Mouse (Mus musculus) T-helper 1 cell (primary cell): ENCODE results near the gene Wwox.
"Not testable (repeated sequence)": the region's sequence is repeated elsewhere in the genome, so short reads cannot be mapped to it uniquely, and the experiment has no call there.

ENCODE experiments used
- in situ Hi-C: fragments of 300-600 bp; cut with MboI, MseI; formaldehyde crosslinking; loops from one replicate; pipeline ENCODE4 v1.15.1; 2025; ENCODE audit warnings: high pct_unique_total_duplicates

Wwox gene

GRCm38 (mm10) chr8:114801428-114802134, 362.1 kb downstream of the Wwox start:
- in situ Hi-C loops: loop anchor here (10.0 kb wide), 1 partner anchor 1147 kb away; no protein-coding TSS in a partner anchor

- in situ Hi-C loops: loop anchor here (10.0 kb wide), 1 partner anchor 1148 kb away; no protein-coding TSS in a partner anchor
Observed at GRCm38 (mm10) chr8:114803113-114803512, 363.7 kb downstream of the Wwox start.

DNA sequence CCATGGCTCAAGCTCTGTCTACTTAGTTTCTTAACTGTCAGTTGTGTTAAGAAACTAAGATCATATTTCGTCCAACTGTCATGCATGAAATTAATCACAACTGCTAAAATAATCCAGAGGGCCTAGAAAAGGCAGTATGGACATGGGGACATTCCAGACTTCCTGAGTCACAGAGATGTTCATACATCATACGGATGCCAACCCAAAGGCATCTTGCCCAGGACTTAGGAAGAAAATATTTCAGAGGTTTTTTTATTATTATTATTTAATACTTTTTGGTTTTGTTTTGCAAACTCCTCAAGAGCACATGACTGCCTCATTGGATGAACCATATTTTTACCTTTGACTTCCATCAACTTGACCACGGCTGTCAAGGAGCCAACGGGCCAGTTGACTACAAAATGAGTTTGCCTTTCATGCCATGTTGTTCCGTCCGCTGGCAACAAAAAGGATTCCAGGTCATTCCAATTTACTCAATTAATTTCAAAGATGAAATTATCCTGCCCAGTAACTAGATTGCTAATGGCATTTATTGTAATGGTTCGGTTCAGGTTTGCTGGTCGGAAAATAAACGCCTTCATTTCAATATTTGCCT, 367.5 kb downstream of the Wwox start:
- in situ Hi-C loops: loop anchor here (10.0 kb wide), 1 partner anchor 1152 kb away; no protein-coding TSS in a partner anchor

DNA sequence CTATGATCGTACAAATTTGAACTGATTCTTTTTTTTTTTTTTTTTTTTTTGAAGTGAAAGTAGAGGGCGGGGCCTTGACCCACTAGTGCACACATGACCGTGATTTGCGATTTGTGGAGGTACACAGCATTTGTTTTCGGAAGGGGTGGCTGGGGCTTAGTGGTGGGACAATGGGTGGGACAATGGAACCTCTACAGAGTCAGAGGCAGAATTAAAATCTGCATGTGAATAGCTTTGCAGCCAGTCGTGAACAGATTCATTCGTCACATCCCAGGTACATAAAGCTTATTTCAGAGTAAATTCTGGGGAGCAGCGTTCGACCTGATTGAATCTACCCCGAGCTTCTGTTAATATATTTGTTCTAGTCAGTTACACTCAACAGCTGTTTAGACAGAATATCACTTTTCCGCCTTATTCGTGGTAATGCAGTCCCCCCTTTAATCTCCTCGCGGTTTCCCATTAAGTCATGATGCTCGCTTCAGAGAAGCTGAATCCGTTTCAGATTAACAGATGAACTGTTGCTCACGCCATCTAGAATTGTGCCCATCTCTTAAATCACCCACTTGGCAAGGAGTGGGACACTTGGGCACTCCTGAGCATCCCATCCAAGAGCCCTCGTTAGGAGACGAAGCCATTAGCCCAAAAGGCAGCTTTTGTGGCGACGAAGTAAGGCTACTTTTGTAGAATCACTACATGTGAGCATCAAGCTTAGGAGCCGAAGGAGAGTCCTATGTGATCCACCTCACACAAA, 368.4 kb downstream of the Wwox start:
- in situ Hi-C loops: loop anchor here (10.0 kb wide), 1 partner anchor 1153 kb away; no protein-coding TSS in a partner anchor

- in situ Hi-C loops: no loop called here
Observed at GRCm38 (mm10) chr8:114810470-114810869, 371.0 kb downstream of the Wwox start.

DNA sequence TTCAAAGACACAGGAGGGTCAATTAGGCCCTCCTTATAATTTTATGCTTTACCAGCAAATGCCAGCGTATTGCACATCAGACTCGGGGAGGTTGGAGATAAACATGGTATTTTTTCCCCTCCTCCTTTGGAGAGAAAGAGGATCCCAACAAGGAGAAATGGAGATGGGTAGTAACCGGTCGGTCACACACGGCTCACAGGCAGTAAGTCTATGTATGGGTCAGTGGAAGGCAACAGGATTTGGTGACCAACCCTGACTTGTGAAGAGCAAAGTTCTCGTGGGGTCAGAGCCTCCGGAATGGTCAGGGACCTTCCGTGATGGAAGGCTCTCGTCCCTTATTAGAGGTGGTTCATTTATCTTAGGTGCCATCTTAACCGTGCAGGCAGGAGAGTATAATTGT, 374.4 kb downstream of the Wwox start:
- in situ Hi-C loops: no loop called here

DNA sequence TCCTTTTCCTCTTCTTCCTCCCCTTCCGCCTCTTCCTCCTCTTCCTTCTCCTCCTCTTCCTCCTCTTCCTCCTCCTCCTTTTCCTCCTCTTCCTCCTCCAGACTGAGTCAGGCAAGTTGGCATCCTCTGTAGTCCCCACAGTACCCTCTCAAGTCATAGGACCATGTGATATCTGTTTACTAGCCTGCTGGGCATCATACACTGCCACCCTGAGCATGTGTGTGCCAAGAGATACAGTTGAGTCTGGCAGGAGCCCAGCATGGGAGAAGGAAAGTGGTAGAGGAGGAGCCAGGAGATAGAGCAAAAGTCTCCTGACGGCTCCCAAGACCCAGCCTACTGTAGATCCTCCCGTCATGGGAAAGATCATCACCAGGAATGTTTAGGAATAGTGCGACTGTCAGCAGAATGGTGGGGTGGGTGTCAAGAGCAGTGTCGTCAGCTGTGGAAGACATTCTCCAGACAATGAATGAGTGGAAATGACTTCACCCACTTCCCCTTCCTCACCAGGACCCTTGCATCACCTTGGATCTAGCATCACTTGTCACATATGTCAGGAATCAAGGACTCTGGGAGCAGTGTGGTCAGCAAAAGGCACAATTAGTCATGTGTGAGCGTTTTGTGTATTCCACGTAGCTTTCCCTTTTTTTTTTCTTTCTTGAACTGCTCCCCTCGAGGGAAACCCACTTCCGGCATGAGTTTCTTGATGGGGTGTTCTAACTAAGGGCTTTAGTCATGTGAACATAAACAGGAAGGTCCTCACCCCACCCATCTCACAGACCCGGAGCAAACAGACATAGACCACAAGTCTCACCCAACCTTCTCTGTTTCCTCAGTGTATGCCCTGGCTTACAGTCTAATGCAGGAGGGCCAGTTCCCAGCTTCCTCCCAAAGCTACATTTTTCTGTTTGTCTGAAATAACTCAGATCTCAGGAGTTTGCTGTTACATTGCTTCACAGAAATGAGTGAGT, 375.6 kb downstream of the Wwox start:
- in situ Hi-C loops: no loop called here

- in situ Hi-C loops: no loop called here
Observed at GRCm38 (mm10) chr8:114816343-114816742, 376.9 kb downstream of the Wwox start.

DNA sequence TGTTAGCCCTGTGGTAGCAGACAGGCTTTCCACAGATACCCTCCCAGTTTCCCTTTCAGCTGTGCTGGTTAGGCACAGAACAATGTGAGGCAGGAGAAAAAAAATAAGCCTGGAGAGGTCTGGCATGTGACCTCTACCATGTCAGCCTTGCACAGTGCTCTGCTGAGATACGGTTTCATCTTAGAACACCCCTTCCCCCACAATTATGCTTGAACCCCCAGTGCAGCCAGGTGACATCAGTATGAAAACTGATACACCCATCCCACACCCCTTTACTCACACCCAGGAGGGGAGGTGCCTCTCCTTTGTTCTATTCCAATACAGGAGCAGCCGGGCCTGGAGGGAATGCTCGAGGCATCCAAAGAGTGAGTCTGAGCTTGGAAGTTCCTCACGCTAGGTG, 377.5 kb downstream of the Wwox start:
- in situ Hi-C loops: no loop called here

DNA sequence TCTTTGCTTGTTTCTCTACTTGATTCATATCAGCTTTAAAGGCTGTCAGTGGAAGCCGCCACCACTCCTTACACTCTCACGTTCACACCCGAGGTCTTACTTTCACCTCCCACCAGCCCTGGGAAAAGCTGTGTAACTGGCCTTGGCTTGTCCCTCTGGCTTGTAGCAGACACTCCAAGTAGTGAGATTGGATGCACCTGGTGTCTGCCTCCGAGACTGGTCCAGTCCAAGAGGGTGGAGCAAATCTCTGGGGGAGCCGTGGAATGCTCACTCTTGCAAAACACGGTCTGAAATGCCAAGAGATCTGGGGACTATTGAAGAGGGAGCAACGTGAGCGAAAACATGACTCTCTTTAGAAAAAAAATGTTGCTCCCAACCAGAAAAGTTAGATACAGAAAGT, 382.1 kb downstream of the Wwox start:
- in situ Hi-C loops: no loop called here

- in situ Hi-C loops: no loop called here
Observed at GRCm38 (mm10) chr8:114825460-114825859, 386.0 kb downstream of the Wwox start.

GRCm38 (mm10) chr8:114826991-114827390, 387.5 kb downstream of the Wwox start:
- in situ Hi-C loops: no loop called here

GRCm38 (mm10) chr8:114827810-114828209, 388.4 kb downstream of the Wwox start:
- in situ Hi-C loops: not testable (repeated sequence)

- in situ Hi-C loops: no loop called here
Observed at GRCm38 (mm10) chr8:114831595-114831994, 392.1 kb downstream of the Wwox start.

DNA sequence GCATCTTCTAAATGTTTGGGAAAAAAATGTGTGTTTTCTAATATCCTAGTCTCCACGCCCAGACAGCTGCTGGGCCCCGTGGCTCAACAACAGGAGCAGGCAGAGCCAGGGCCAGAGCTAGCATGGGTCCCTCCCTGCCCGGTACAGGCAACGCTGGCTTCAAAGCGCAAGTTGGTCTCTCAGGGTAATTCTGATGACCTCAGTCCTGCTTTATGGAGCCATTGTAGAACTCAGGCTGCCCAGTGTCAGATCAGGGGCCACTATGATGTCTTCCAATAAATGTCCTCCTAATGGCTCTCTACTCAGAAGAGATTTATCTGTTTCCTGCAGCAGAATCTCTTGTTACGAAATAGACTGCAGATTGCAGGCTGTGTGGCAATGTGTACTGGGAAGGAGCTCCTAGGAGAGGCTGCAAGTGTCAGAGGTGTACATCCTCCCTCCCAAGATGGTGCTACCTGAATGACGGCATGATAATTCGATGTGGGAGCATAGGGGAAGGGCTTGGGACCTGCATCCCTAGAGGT, 392.9 kb downstream of the Wwox start:
- in situ Hi-C loops: no loop called here

- in situ Hi-C loops: no loop called here
Observed at GRCm38 (mm10) chr8:114834730-114835129, 395.3 kb downstream of the Wwox start.

GRCm38 (mm10) chr8:114839998-114840397, 400.5 kb downstream of the Wwox start:
- in situ Hi-C loops: no loop called here

GRCm38 (mm10) chr8:114847666-114848065, 408.2 kb downstream of the Wwox start:
- in situ Hi-C loops: no loop called here

DNA sequence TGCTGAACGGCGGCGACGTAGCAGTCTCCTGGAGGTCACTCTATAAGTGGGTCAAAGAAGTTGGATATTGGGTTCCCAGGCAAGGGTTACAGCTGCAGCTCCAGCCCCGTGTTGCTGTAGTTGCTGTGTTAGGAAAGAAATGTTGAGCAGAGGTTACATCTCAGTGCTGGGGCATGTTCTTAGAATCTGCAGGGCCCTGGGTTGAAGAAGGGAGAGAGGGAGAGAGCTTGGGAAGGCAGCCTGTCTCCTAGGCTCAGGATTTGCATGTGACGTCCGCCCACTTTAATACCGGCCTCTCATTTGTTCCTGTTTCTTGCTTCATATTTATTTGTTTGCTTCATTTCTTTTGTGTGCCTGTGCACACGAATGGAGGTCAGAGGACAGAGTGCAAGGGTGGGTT, 410.0 kb downstream of the Wwox start:
- in situ Hi-C loops: no loop called here

DNA sequence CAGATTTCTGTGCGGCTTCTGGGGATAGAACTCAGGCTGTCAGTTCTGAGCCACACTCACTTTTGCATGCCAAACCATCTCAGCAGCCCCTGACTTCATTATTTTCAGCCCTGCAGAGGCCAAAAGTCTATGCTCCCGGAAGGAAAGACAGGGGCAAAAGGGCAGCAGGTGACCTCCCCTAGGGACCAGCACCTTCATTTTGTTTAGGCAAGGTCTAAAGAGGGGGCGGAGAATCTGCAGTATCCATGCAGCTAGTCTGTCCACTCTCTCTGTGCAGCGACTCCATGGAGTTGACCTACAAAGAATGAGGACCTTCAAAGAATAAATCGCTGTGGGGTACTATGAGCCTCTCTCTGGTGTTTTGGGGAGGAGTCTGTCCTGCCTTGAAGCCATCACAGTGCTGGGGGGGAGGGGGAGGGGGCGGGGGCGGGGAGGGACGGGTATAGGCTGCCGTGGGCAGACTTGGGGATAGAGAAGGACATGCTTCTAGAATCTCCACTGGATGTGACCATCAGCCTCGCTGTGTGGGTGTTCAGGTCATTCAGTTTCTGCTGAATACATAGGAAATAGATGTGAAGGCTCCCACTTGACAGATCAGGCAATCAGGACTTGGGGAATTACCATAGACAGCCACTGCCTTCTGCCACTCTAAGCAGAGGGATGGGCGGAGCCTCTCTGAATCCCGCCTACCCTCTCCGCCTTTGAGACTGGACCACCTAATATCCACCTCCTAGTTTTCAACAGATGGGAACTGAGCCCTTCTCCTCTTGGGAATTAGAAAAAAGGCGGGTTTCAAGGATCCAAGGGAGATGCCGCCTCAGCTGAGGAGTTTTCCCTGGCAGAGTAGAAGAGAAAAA, 410.8 kb downstream of the Wwox start:
- in situ Hi-C loops: no loop called here
